ENCODE assay signal across 1 mouse cellular context in the genomic region with DNA sequence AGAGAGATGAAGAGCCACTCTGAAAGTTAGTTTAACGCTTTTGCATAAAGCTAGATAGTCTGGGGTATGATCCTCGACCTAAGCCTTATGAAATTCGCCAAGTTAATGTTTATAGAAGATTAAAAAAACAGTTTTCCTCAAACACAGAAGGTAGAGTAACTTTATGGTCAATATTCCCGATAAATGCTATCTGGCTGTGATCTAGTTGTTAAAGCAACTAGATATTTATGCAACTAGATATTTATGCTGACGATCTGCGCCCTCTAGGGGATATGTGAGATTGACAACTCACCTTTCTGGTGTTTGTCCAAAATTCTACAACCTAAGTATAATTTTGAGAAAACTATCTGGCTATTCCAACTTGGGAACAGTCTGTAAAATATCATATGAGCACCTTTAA.
TF ChIP-seq lines count a peak whose summit lies in the region.

No protein-coding gene starts in this region.

TF ChIP-seq in CH12.LX, 34 proteins besides CTCF, POLR2A, EP300 and RAD21 (continued from another document):
- 0 out of 2 replicates have a peak, but pooled peaks have one; percentile 29 for TF ChIP-seq JUND (conservative IDR thresholded peaks at IDR 0.05; ENCODE audit: low read depth, low read length)
- TF ChIP-seq NELFE (IDR thresholded peaks at IDR 0.05; ENCODE audit: low read depth, low read length) = peak; percentile 46; the same call in 1 of the 2 replicates
- TF ChIP-seq SMC3 (IDR thresholded peaks at IDR 0.05; ENCODE audit: low read depth, low read length) = peak; percentile 79
- TF ChIP-seq USF2 (conservative IDR thresholded peaks at IDR 0.05; ENCODE audit: low read depth, low read length) = no peak
